8 mouse cellular contexts compared by ENCODE assay signal in the genomic region with DNA sequence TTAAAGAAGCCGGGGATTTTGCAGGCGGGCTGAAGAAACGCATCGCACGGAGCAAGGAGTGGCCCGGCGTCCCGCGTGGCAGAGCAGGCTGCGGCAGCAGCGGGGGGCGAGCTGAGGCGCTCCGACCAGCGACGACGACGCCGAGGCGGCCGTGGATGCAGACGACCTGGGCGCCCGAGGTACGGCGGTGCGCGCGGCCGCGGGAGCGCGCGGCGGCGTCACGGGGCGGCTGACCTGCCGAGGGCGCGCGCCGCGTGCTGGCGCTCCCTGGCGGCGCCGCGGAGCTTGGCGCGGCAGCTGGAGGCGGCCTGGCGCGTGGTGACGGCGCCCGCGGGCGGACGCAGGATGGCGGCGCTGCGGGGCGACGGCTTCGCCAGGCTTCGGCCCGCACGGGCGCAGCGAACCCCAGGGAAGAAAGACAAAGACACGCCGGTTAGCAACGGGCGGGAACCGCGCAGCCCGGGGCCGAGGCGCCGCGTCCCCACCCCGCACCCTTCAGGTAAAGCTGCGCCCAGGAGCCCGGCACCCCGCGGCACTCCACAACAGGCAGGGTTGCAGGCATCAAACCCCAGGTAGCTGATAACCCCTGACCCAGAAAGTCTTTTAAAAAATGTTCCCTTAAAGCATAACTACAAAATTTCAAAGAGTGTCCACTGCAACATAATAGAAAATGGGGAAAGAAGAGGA.
DNase-seq lines count a peak whose midpoint lies in the region; ATAC-seq and TF ChIP-seq lines count a peak whose summit lies in the region.

No protein-coding gene starts in this region.

- no peaks in the 10 kb centered on the region for H3K36me3 ChIP-seq in C2C12 (ENCODE audit: control insufficient read depth, insufficient read depth)
- H3K36me3 ChIP-seq in erythroblast, embryonic 14.5 days (ENCODE audit: control insufficient read depth) = peaks cover 44% of the 10 kb centered on the region
- H3K36me3 ChIP-seq in heart, embryonic 12.5 days = no peaks in the 10 kb centered on the region
- H3K36me3 ChIP-seq in kidney, postnatal 0 days (ENCODE audit: insufficient read depth, low read length) = no peaks in the 10 kb centered on the region
- peaks cover 20% of the 10 kb centered on the region for H3K36me3 ChIP-seq in liver, embryonic 12.5 days
- no peaks in the 10 kb centered on the region for H3K36me3 ChIP-seq in neural tube, embryonic 11.5 days (ENCODE audit: control insufficient read depth, insufficient read depth, low read length)
- peaks cover 3% of the 10 kb centered on the region; the same call in 1 of the 2 replicates for H3K36me3 ChIP-seq in stomach, postnatal 0 days (ENCODE audit: control insufficient read depth, insufficient read depth, low read length)

- H3K9me3 ChIP-seq in erythroblast, embryonic 14.5 days (ENCODE audit: control insufficient read depth, low read length) = no peaks in the 10 kb centered on the region
- H3K9me3 ChIP-seq in heart, embryonic 12.5 days (replicated peaks) = no peaks in the 10 kb centered on the region
- H3K9me3 ChIP-seq in kidney, postnatal 0 days (replicated peaks; ENCODE audit: low read length) = no peaks in the 10 kb centered on the region
- no peaks in the 10 kb centered on the region for H3K9me3 ChIP-seq in liver, embryonic 12.5 days (replicated peaks)
- H3K9me3 ChIP-seq in neural tube, embryonic 11.5 days (ENCODE audit: control insufficient read depth, low read length) = no peaks in the 10 kb centered on the region
- no peaks in the 10 kb centered on the region for H3K9me3 ChIP-seq in stomach, postnatal 0 days (ENCODE audit: control insufficient read depth, low read length)

- peak; percentile 90 for DNase-seq in brain, embryonic 14.5 days (ENCODE audit: low read depth)
- peak; percentile 70 for DNase-seq in kidney, postnatal 0 days (ENCODE audit: low spot score)
- peak; percentile 87 for DNase-seq in neural tube, embryonic 11.5 days (ENCODE audit: low spot score)
- peak; percentile 74 for DNase-seq in stomach, postnatal 0 days (ENCODE audit: low spot score)

- peak; percentile 92 for ATAC-seq in heart, embryonic 12.5 days (ENCODE audit: insufficient number of reproducible peaks, low FRiP score)
- peak; percentile 88 for ATAC-seq in kidney, postnatal 0 days (replicated peaks; ENCODE audit: low FRiP score, low read depth)
- ATAC-seq in liver, embryonic 12.5 days = peak; percentile 94
- peak; percentile 90 for ATAC-seq in neural tube, embryonic 11.5 days (ENCODE audit: insufficient read depth, low FRiP score, low TSS enrichment)
- peak; percentile 96 for ATAC-seq in stomach, postnatal 0 days (ENCODE audit: low FRiP score, low TSS enrichment)

- no peak for TF ChIP-seq EP300 in stomach, postnatal 0 days (optimal IDR thresholded peaks at IDR 0.05)

- no peaks in the 10 kb centered on the region for H3K79me3 ChIP-seq in C2C12 (ENCODE audit: low read depth)

- H3K79me2 ChIP-seq in C2C12 (ENCODE audit: control insufficient read depth, insufficient read depth) = no peaks in the 10 kb centered on the region

- no peaks in the 10 kb centered on the region for H3K27me3 ChIP-seq in C2C12 (ENCODE audit: control insufficient read depth, insufficient read depth, insufficient read length)
- H3K27me3 ChIP-seq in erythroblast, embryonic 14.5 days (ENCODE audit: control insufficient read depth) = no peaks in the 10 kb centered on the region
- H3K27me3 ChIP-seq in heart, embryonic 12.5 days (replicated peaks) = no peaks in the 10 kb centered on the region
- no peaks in the 10 kb centered on the region for H3K27me3 ChIP-seq in kidney, postnatal 0 days (ENCODE audit: insufficient read depth, low read length)
- H3K27me3 ChIP-seq in liver, embryonic 12.5 days (replicated peaks) = no peaks in the 10 kb centered on the region
- H3K27me3 ChIP-seq in neural tube, embryonic 11.5 days (ENCODE audit: control insufficient read depth, insufficient read depth, low read length) = no peaks in the 10 kb centered on the region
- no peaks in the 10 kb centered on the region for H3K27me3 ChIP-seq in stomach, postnatal 0 days (ENCODE audit: control insufficient read depth, insufficient read depth, low read length)

- peak overlapping the region; percentile 87 for H3K4me2 ChIP-seq in heart, embryonic 12.5 days
- H3K4me2 ChIP-seq in kidney, postnatal 0 days (ENCODE audit: low read length) = peak overlapping the region; percentile 98
- H3K4me2 ChIP-seq in liver, embryonic 12.5 days = peak overlapping the region; percentile 94
- H3K4me2 ChIP-seq in neural tube, embryonic 11.5 days (ENCODE audit: low read depth) = peak overlapping the region; percentile 76
- peak overlapping the region; percentile 95 for H3K4me2 ChIP-seq in stomach, postnatal 0 days (replicated peaks; ENCODE audit: low read depth)

- WGBS in heart, embryonic 12.5 days = 5% methylated on average over 86 of the region's 87 CpGs
- WGBS in kidney, postnatal 0 days = under 1% methylated on average over 87 of the region's 87 CpGs
- 1% methylated on average over 72 of the region's 87 CpGs for WGBS in liver, embryonic 12.5 days (ENCODE audit: insufficient replicate concordance)
- under 1% methylated on average over 71 of the region's 87 CpGs for WGBS in neural tube, embryonic 11.5 days
- WGBS in stomach, postnatal 0 days = under 1% methylated on average over 49 of the region's 87 CpGs

- no peak overlapping the region for H3K27ac ChIP-seq in heart, embryonic 12.5 days (ENCODE audit: poor library complexity, severe bottlenecking)
- no peak overlapping the region for H3K27ac ChIP-seq in kidney, postnatal 0 days
- peak overlapping the region; percentile 84 for H3K27ac ChIP-seq in liver, embryonic 12.5 days
- H3K27ac ChIP-seq in neural tube, embryonic 11.5 days (ENCODE audit: low read depth, low read length) = peak overlapping the region; percentile 34; the same call in 1 of the 2 replicates
- no peak overlapping the region for H3K27ac ChIP-seq in stomach, postnatal 0 days (replicated peaks)

- peak overlapping the region; percentile 77 for H3K9ac ChIP-seq in heart, embryonic 12.5 days
- H3K9ac ChIP-seq in kidney, postnatal 0 days (ENCODE audit: low read depth, low read length) = peak overlapping the region; percentile 66
- peak overlapping the region; percentile 89 for H3K9ac ChIP-seq in liver, embryonic 12.5 days
- H3K9ac ChIP-seq in neural tube, embryonic 11.5 days (ENCODE audit: low read length) = peak overlapping the region; percentile 75
- peak overlapping the region; percentile 73 for H3K9ac ChIP-seq in stomach, postnatal 0 days (ENCODE audit: low read length)

- TF ChIP-seq POLR2A in brain, embryonic 14.5 days (IDR thresholded peaks at IDR 0.05; ENCODE audit: borderline replicate concordance, extremely low read depth, insufficient read depth, insufficient read length, poor library complexity, severe bottlenecking) = peak; percentile 71

- peak overlapping the region; percentile 23 for H3K4me3 ChIP-seq in C2C12 (ENCODE audit: insufficient read depth, poor library complexity, severe bottlenecking)
- H3K4me3 ChIP-seq in erythroblast, embryonic 14.5 days (replicated peaks) = peak overlapping the region; percentile 87
- peak overlapping the region; percentile 73 for H3K4me3 ChIP-seq in heart, embryonic 12.5 days
- H3K4me3 ChIP-seq in kidney, postnatal 0 days (replicated peaks; ENCODE audit: low read depth, low read length) = peak overlapping the region; percentile 65
- H3K4me3 ChIP-seq in liver, embryonic 12.5 days = peak overlapping the region; percentile 76
- peak overlapping the region; percentile 49 for H3K4me3 ChIP-seq in neural tube, embryonic 11.5 days (ENCODE audit: low read depth, low read length)
- peak overlapping the region; percentile 60 for H3K4me3 ChIP-seq in stomach, postnatal 0 days (ENCODE audit: low read depth, low read length)

- TF ChIP-seq CTCF in C2C12 (IDR thresholded peaks at IDR 0.05; ENCODE audit: control insufficient read depth, insufficient read depth, insufficient read length) = peak; percentile 96
- peak; percentile 38; the same call in 1 of the 2 replicates for TF ChIP-seq CTCF in brain, embryonic 14.5 days (IDR thresholded peaks at IDR 0.05; ENCODE audit: borderline replicate concordance, extremely low read depth, insufficient read depth, insufficient read length)
- TF ChIP-seq CTCF in kidney, postnatal 0 days (IDR thresholded peaks at IDR 0.05; ENCODE audit: low read depth) = peak; percentile 37; the same call in 1 of the 2 replicates
- peak; percentile 45 for TF ChIP-seq CTCF in stomach, postnatal 0 days (IDR thresholded peaks at IDR 0.05; ENCODE audit: low read depth)

- peak overlapping the region; percentile 78 for H3ac ChIP-seq in C2C12 (ENCODE audit: control insufficient read depth, insufficient read length, low read depth)

- H3K4me1 ChIP-seq in erythroblast, embryonic 14.5 days (ENCODE audit: control insufficient read depth) = peaks cover 29% of the 10 kb centered on the region
- H3K4me1 ChIP-seq in heart, embryonic 12.5 days (replicated peaks) = no peaks in the 10 kb centered on the region
- no peaks in the 10 kb centered on the region for H3K4me1 ChIP-seq in kidney, postnatal 0 days (replicated peaks; ENCODE audit: insufficient read depth, low read length)
- peaks cover 16% of the 10 kb centered on the region for H3K4me1 ChIP-seq in liver, embryonic 12.5 days
- no peaks in the 10 kb centered on the region for H3K4me1 ChIP-seq in neural tube, embryonic 11.5 days (ENCODE audit: control insufficient read depth, insufficient read depth, low read length)
- no peaks in the 10 kb centered on the region for H3K4me1 ChIP-seq in stomach, postnatal 0 days (replicated peaks; ENCODE audit: control insufficient read depth, insufficient read depth)

TF ChIP-seq in C2C12, 6 proteins besides CTCF, POLR2A, EP300 and RAD21:
- TF ChIP-seq MAX (IDR thresholded peaks at IDR 0.05) = peak; percentile 65
- no peak for TF ChIP-seq FOSL1 (IDR thresholded peaks at IDR 0.05; ENCODE audit: insufficient read depth, low read length, poor library complexity, severe bottlenecking)

Comparison
In these comparisons a context has a peak if more than half of its experiments do, and no peak if none do; other contexts are left out.
1. H3K4me3 ChIP-seq: peak in every context shown above with its lines; median percentile 87 in erythroblast, embryonic 14.5 days; 76 in liver, embryonic 12.5 days; 73 in heart, embryonic 12.5 days; 65 in kidney, postnatal 0 days; 60 in stomach, postnatal 0 days; 49 in neural tube, embryonic 11.5 days; 23 in C2C12.
2. CTCF ChIP-seq: peak in every context shown above with its lines; median percentile 96 in C2C12; 45 in stomach, postnatal 0 days; 38 in brain, embryonic 14.5 days; 37 in kidney, postnatal 0 days.
3. H3K27ac ChIP-seq: peak in liver, embryonic 12.5 days (single experiment) and neural tube, embryonic 11.5 days (single experiment); none in heart, embryonic 12.5 days (single experiment), kidney, postnatal 0 days (single experiment) and stomach, postnatal 0 days (single experiment).
4. Peak in every context shown above with its lines, with median percentiles within 50 percentile points of each other: DNase-seq, ATAC-seq, H3K4me2 ChIP-seq and H3K9ac ChIP-seq.